Mouse (Mus musculus) adrenal gland, postnatal 14 days (tissue): Measurements from ENCODE around the gene Fam110a. TPM values are rescaled to one million over a fixed set of nuclear protein-coding genes. Genes with fewer than 3 reads are reported as not detected.
A peak's percentile ranks its signal among the peaks of the same experiment; 100 is the strongest.

Experiments
- DNase-seq: peaks from one replicate; pipeline ENCODE4 v3.0.0; 2021; ENCODE audit warnings: mixed read lengths
- long read RNA-seq, 2 experiments: library from polyadenylated mRNA; stranded (forward); transcript quantifications; one replicate each; pipeline ENCODE4 v2.0.0; 2021
- total RNA-seq: library from RNA; stranded (reverse); gene quantifications from 2 replicates; pipeline ENCODE4 v1.2.3, GENCODE M21; 2021

Fam110a gene
- total RNA-seq: 8.2 and 8.5 TPM in 2 replicates
- long read RNA-seq, experiment 1, transcript Fam110a-201 (2 exons, 1,754 nt): major isoform, 12 of 16 reads
- long read RNA-seq, experiment 1, partial matches to known transcripts: 4 of 16 reads
- long read RNA-seq, experiment 1, other reads (novel, unspliced or antisense): 0 of 16 reads
- long read RNA-seq, experiment 2, transcript Fam110a-201 (2 exons, 1,754 nt): major isoform, 7 of 10 reads
- long read RNA-seq, experiment 2, partial matches to known transcripts: 0 of 10 reads
- long read RNA-seq, experiment 2, other reads (novel, unspliced or antisense): 3 of 10 reads

GRCm38 (mm10) chr2:151979470-151980354, at the start of gene Fam110a:
Gene Fam110a, minus strand, starts transcription at chr2:151980219.
- peak; percentile 98 for DNase-seq

- DNase-seq: peak; percentile 94
These were observed 49.4 kb upstream of the Fam110a start for GRCm38 (mm10) chr2:152029252-152030082.

- no peak for DNase-seq
These were observed 44.9 kb upstream of the Fam110a start for GRCm38 (mm10) chr2:152024883-152025422.

GRCm38 (mm10) chr2:152022022-152022421, 42.0 kb upstream of the Fam110a start:
- DNase-seq: no peak

GRCm38 (mm10) chr2:152020255-152020654, 40.2 kb upstream of the Fam110a start:
- peak; percentile 66 for DNase-seq

GRCm38 (mm10) chr2:152016666-152017065, 36.6 kb upstream of the Fam110a start:
- no peak for DNase-seq

GRCm38 (mm10) chr2:152015997-152016396, 36.0 kb upstream of the Fam110a start:
- DNase-seq: no peak

GRCm38 (mm10) chr2:152012701-152013100, 32.7 kb upstream of the Fam110a start:
- DNase-seq: no peak

- DNase-seq: peak; percentile 31
These were observed 32.2 kb upstream of the Fam110a start for GRCm38 (mm10) chr2:152012222-152012621.

GRCm38 (mm10) chr2:152011724-152012123, 31.7 kb upstream of the Fam110a start:
- DNase-seq: peak; percentile 30

- no peak for DNase-seq
These were observed 30.6 kb upstream of the Fam110a start for GRCm38 (mm10) chr2:152010661-152011060.

- DNase-seq: no peak
These were observed 30.2 kb upstream of the Fam110a start for GRCm38 (mm10) chr2:152010251-152010650.

GRCm38 (mm10) chr2:152009061-152009779, 29.2 kb upstream of the Fam110a start:
- peak; percentile 2 for DNase-seq

- DNase-seq: peak; percentile 54
These were observed 27.8 kb upstream of the Fam110a start for GRCm38 (mm10) chr2:152007783-152008182.

GRCm38 (mm10) chr2:152002529-152002928, 22.5 kb upstream of the Fam110a start:
- DNase-seq: peak; percentile 4

- DNase-seq: peak; percentile 9
These were observed 20.7 kb upstream of the Fam110a start for GRCm38 (mm10) chr2:152000735-152001134.

- DNase-seq: peak; percentile 9
These were observed 20.3 kb upstream of the Fam110a start for GRCm38 (mm10) chr2:152000291-152000679.

GRCm38 (mm10) chr2:151999669-152000290, 19.8 kb upstream of the Fam110a start:
- peak; percentile 36 for DNase-seq

GRCm38 (mm10) chr2:151998932-151999331, 18.9 kb upstream of the Fam110a start:
- no peak for DNase-seq

- peak; percentile 70 for DNase-seq
These were observed 18.5 kb upstream of the Fam110a start for GRCm38 (mm10) chr2:151998505-151998899.
